ENCODE assay signal across 16 mouse cellular contexts in the genomic region with DNA sequence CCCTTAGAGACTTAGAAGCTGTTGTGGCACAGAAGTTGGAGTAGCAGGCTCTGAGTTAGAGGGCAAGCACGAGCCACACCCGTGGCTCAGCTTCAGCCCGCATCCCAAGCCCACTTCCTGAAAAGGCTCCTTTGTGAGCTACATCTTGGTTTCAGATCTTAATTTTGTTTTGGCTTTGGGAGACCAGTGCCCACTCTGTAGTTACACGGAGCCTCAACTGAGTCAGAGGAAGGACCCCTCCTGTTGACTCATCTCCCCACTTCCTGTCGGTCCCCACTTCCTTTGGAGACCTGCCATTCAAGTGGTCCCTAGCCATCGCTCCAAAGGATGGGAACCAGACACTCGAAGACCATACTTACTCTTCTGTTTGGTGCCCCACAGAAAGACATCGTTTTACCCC. TPM values are rescaled to one million over a fixed set of nuclear protein-coding genes. Genes with fewer than 3 reads are reported as not detected.
A peak's percentile ranks its signal among the peaks of the same experiment; 100 is the strongest.
DNase-seq lines count a peak whose midpoint lies in the region; ATAC-seq and TF ChIP-seq lines count a peak whose summit lies in the region.
"Had no signal": no experiment of that assay in that cellular context is flagged by ENCODE, and none has a peak within 500 bp of the region (broad histone marks: within the 10 kb centered on the region; RNA-seq: fewer than 3 reads in every experiment).

No protein-coding gene starts in this region.

- H3K9me3 ChIP-seq in hindbrain, postnatal 0 days (ENCODE audit: low read length), result no peaks in the 10 kb centered on the region
- H3K9me3 ChIP-seq: embryonic facial prominence, embryonic 12.5 days; forebrain, embryonic 10.5 days; limb, embryonic 13.5 days had no signal

- no peaks in the 10 kb centered on the region for H3K27me3 ChIP-seq in testis, adult 2 months (ENCODE audit: control insufficient read depth, insufficient read depth, low read length)
- no peaks in the 10 kb centered on the region for H3K27me3 ChIP-seq in hindbrain, postnatal 0 days (ENCODE audit: insufficient read depth, low read length)
- H3K27me3 ChIP-seq: embryonic facial prominence, embryonic 12.5 days; limb, embryonic 13.5 days had no signal

- TF ChIP-seq CTCF in testis, adult 2 months (IDR thresholded peaks at IDR 0.05; ENCODE audit: control insufficient read depth, insufficient read depth, insufficient replicate concordance, low read depth, low read length), result no peak
- TF ChIP-seq CTCF in hindbrain, postnatal 0 days (IDR thresholded peaks at IDR 0.05; ENCODE audit: low read depth), result no peak

- peak overlapping the region; percentile 66 for H3K4me3 ChIP-seq in testis, adult 2 months (ENCODE audit: control insufficient read depth, low read depth, low read length)
- H3K4me3 ChIP-seq in hindbrain, postnatal 0 days (ENCODE audit: low read length), result no peak overlapping the region
- H3K4me3 ChIP-seq: embryonic facial prominence, embryonic 12.5 days; forebrain, embryonic 10.5 days; limb, embryonic 13.5 days had no signal

- no peak for DNase-seq in testis, postnatal 14 days (ENCODE audit: low spot score)
- peak; percentile 11 to 31 for DNase-seq in CD8-positive naive resting alpha-beta T cell, adult 2 months (ENCODE audit: low read depth in 2 of 2, low spot score in 2 of 2)
- peak; percentile 24 for DNase-seq in induced T-regulatory cell, adult 2 months (ENCODE audit: low read depth)
- peak; percentile 17 to 27 for DNase-seq in natural killer cell, adult 2 months (ENCODE audit: low spot score in 2 of 2)
- no peak for DNase-seq in hindbrain, postnatal 0 days (ENCODE audit: low spot score)
- DNase-seq in left cerebral cortex, adult 18-20 months (ENCODE audit: low spot score in 2 of 2), result no peak
- DNase-seq: adrenal gland, postnatal 14 days; cerebellum, postnatal 25 days; heart, postnatal 10 days; layer of hippocampus, postnatal 36 days; lung, postnatal 4 days had no signal

- H3K4me1 ChIP-seq in testis, adult 2 months (ENCODE audit: control insufficient read depth, insufficient read depth, low read length), result no peaks in the 10 kb centered on the region; the same call in 1 of the 2 replicates
- no peaks in the 10 kb centered on the region for H3K4me1 ChIP-seq in hindbrain, postnatal 0 days (ENCODE audit: insufficient read depth, low read length)
- H3K4me1 ChIP-seq: embryonic facial prominence, embryonic 12.5 days; limb, embryonic 13.5 days had no signal

- WGBS in hindbrain, postnatal 0 days, result 79% methylated on average over 8 of the region's 8 CpGs

- no peak overlapping the region for H3K9ac ChIP-seq in hindbrain, postnatal 0 days (replicated peaks; ENCODE audit: low read length)
- H3K9ac ChIP-seq: embryonic facial prominence, embryonic 12.5 days; limb, embryonic 13.5 days had no signal

- TF ChIP-seq POLR2A in testis, adult 2 months (IDR thresholded peaks at IDR 0.05; ENCODE audit: control insufficient read depth, low read depth, low read length), result no peak

- no peak for ATAC-seq in hindbrain, postnatal 0 days

- no peak overlapping the region for H3K4me2 ChIP-seq in hindbrain, postnatal 0 days (ENCODE audit: low read depth, low read length)
- H3K4me2 ChIP-seq: embryonic facial prominence, embryonic 12.5 days; limb, embryonic 13.5 days had no signal

- no peaks in the 10 kb centered on the region for H3K36me3 ChIP-seq in testis, adult 2 months (ENCODE audit: control insufficient read depth, insufficient read depth, low read length)
- no peaks in the 10 kb centered on the region for H3K36me3 ChIP-seq in hindbrain, postnatal 0 days (ENCODE audit: insufficient read depth, low read length)
- H3K36me3 ChIP-seq: embryonic facial prominence, embryonic 12.5 days; forebrain, embryonic 10.5 days; limb, embryonic 13.5 days had no signal

- no peak overlapping the region for H3K27ac ChIP-seq in testis, adult 2 months (ENCODE audit: control insufficient read depth, insufficient read depth, low read depth, low read length)
- no peak overlapping the region for H3K27ac ChIP-seq in hindbrain, postnatal 0 days
- H3K27ac ChIP-seq: embryonic facial prominence, embryonic 12.5 days; forebrain, embryonic 10.5 days; kidney, postnatal 0 days; limb, embryonic 13.5 days had no signal

RNA-seq across cellular contexts. Expression of gene Ank, which starts 51.5 kb away (rescaled TPM):
- polyA plus RNA-seq in testis, adult 2 months (2012; rRNA removed), result 7.7 and 9.1 TPM in 2 replicates
- 28.8 and 31.1 TPM in 2 replicates for total RNA-seq in hindbrain, postnatal 0 days (2014; rRNA removed)
- 18.1 and 19.6 TPM in 2 replicates for polyA plus RNA-seq in hindbrain, postnatal 0 days (2015; fragmentation: Nextera tagmentation; extraction: Ambion mirVana)
- 100 to 1,000 TPM; 185 to 192 TPM for total RNA-seq in left cerebral cortex, adult 18-20 months (2021)

Comparison
In these comparisons a context has a peak if more than half of its experiments do, and no peak if none do; other contexts are left out.
1. DNase-seq: peak in CD8-positive naive resting alpha-beta T cell, adult 2 months (2 of 2), induced T-regulatory cell, adult 2 months (single experiment) and natural killer cell, adult 2 months (2 of 2); none in testis, postnatal 14 days (single experiment), hindbrain, postnatal 0 days (single experiment) and left cerebral cortex, adult 18-20 months (0 of 2).